Mouse (Mus musculus): ENCODE results near the gene Ttc33.
"Not testable (repeated sequence)": the region's sequence is repeated elsewhere in the genome, so short reads cannot be mapped to it uniquely, and the experiment has no call there.

Gene Ttc33

GRCm38 (mm10) chr15:5184668-5185330, 526 bp upstream of the Ttc33 start:
- peak in 1 of 2 experiments; percentile 19 for DNase-seq (ENCODE audit: low spot score in 2 of 2)

DNA sequence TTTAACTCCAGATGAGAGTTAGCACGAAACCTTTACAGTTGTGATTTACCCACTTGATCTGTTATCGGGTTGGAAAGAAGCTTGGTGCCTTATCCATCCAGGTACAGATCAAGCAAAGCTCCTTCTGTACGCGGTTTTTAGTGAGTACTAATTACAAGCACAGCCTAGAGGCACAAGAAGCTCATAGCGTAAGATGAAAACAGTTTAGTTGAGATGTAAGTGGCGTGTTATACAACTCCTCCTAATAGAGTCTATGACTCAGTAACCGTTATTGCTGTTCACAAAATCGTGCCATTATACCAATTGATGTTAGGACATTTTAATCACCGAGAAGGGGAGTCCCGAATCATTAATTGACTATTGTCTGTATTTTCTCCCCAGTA, 959 bp downstream of the Ttc33 start:
- DNase-seq (ENCODE audit: low spot score in 2 of 2), result no peak

DNA sequence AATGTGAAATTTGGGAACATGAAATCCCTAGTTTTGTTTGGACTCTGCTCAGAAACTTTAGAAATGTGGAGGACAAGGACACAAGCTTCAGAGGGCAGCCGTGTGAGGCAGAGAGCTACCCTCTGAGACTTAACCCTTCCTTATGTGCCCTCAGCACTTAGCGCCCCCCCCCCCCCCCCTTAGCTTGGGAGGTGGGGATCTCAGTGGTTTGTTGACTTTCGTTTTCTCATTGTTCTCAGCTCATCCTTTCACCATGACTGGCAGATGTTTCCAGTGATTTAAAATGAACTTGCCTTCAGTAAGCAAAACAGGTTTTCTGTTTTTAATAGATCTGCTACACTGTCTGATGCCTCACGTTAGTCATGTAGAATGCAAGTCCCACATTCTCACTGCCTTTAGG, 1.8 kb downstream of the Ttc33 start:
- DNase-seq (ENCODE audit: low spot score in 2 of 2), result no peak

- no peak for DNase-seq (ENCODE audit: low spot score in 2 of 2)
Measured at GRCm38 (mm10) chr15:5188029-5188428, 2.7 kb downstream of the Ttc33 start.

GRCm38 (mm10) chr15:5189504-5190093, 4.3 kb downstream of the Ttc33 start:
- DNase-seq (ENCODE audit: low spot score in 2 of 2), result no peak

GRCm38 (mm10) chr15:5193833-5194232, 8.5 kb downstream of the Ttc33 start:
- DNase-seq (ENCODE audit: low spot score in 2 of 2), result no peak

- no peak for DNase-seq (ENCODE audit: low spot score in 2 of 2)
Measured at GRCm38 (mm10) chr15:5194446-5194845, 9.1 kb downstream of the Ttc33 start.

GRCm38 (mm10) chr15:5194931-5195330, 9.6 kb downstream of the Ttc33 start:
- DNase-seq (ENCODE audit: low spot score in 2 of 2), result no peak

- no peak for DNase-seq (ENCODE audit: low spot score in 2 of 2)
Measured at GRCm38 (mm10) chr15:5195987-5196514, 10.7 kb downstream of the Ttc33 start.

GRCm38 (mm10) chr15:5196691-5197090, 11.4 kb downstream of the Ttc33 start:
- no peak for DNase-seq (ENCODE audit: low spot score in 2 of 2)

- no peak for DNase-seq (ENCODE audit: low spot score in 2 of 2)
Measured at GRCm38 (mm10) chr15:5205222-5205621, 19.9 kb downstream of the Ttc33 start.

GRCm38 (mm10) chr15:5209116-5209515, 23.8 kb downstream of the Ttc33 start:
- no peak for DNase-seq (ENCODE audit: low spot score in 2 of 2)

DNA sequence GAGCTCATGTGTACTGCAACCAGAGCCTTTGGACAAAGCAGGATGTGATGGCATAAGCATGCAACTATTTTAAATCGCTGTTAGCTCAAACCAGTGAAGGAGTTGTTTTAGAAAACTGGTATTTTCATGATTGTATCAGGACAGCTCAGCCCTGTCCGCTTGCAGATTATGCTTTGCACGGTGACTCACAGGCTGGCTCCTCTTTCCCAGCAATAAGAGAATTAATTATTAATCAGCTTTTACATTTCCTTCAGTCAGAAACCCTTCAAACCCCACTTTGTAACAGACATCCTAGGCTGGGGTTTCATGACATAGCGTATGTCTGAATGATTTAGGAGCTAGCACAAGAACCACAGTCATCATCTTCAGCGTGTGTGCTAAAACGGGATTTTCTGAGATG, 35.2 kb downstream of the Ttc33 start:
- DNase-seq (ENCODE audit: low spot score in 2 of 2), result no peak

GRCm38 (mm10) chr15:5230746-5231145, 45.4 kb downstream of the Ttc33 start:
- DNase-seq (ENCODE audit: low spot score in 2 of 2), result not testable (repeated sequence)

- no peak for DNase-seq (ENCODE audit: low spot score in 2 of 2)
Measured at GRCm38 (mm10) chr15:5234659-5235058, 49.3 kb downstream of the Ttc33 start.

DNA sequence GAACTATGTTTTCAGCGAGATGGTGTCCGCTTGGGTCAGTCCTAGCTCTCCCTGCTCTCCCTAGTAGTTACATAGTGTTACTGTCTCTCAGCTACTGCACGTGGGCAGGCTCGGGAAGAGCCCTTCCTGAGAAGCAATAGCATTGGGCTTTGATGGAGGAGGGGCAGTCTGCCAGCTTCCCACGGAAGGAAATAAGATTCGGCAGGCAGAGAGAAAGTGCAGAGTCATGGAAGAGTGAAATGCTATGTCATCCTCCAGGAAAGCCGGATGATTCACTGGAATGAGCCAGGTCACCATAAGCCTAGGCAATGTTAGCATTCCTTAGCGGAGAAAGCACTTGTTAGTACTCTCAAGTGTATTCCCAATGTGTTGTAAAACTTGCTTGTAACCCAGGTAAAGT, 50.2 kb downstream of the Ttc33 start:
- peak in 1 of 2 experiments; percentile 49 for DNase-seq (ENCODE audit: low spot score in 2 of 2)

DNA sequence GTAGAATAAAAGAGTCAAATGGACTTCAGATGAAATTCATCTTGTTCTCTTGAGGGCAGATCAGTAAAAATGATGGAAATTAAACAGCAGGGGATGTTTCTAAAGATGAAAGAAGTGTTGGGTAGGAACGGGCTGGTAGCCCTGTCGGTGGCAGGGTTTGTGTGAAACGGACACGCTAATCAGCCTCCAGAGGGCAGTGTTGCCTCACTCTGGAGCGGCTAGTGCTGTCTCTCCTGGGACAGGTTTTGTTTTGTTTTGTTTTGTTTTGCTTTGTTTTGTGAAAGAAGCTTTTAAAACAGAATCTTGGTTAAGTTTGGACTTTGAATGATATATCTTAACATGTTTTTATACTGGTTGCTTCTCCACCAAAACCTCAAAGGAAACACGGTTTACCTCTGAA, 51.2 kb downstream of the Ttc33 start:
- peak in 1 of 2 experiments; percentile 68 for DNase-seq (ENCODE audit: low spot score in 2 of 2)

- no peak for DNase-seq (ENCODE audit: low spot score in 2 of 2)
Measured at GRCm38 (mm10) chr15:5237012-5237660, 51.8 kb downstream of the Ttc33 start.

DNA sequence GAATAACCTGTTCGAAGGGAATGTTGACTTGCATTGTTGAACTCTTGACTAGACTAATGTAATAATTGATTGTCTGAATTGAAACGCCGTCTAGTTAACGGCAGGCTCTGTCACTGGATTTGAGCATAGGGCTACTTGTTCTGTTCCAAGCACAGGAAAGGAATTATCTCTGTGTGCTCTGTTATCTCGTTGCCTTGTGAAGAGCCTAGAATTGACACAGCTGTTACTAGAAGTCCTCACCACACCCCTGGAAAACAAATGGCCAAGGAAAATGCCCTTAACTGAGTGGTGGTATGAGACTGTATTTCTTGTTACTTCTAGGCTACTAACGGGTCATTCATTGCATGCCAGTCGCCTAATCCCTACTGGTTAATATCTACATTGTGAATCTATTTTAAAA, 52.7 kb downstream of the Ttc33 start:
- no peak for DNase-seq (ENCODE audit: low spot score in 2 of 2)

GRCm38 (mm10) chr15:5238553-5238952, 53.2 kb downstream of the Ttc33 start:
- DNase-seq (ENCODE audit: low spot score in 2 of 2), result no peak

GRCm38 (mm10) chr15:5239361-5239760, 54.0 kb downstream of the Ttc33 start:
- no peak for DNase-seq (ENCODE audit: low spot score in 2 of 2)

- DNase-seq (ENCODE audit: low spot score in 2 of 2), result no peak
Measured at GRCm38 (mm10) chr15:5239901-5240300, 54.6 kb downstream of the Ttc33 start.

DNA sequence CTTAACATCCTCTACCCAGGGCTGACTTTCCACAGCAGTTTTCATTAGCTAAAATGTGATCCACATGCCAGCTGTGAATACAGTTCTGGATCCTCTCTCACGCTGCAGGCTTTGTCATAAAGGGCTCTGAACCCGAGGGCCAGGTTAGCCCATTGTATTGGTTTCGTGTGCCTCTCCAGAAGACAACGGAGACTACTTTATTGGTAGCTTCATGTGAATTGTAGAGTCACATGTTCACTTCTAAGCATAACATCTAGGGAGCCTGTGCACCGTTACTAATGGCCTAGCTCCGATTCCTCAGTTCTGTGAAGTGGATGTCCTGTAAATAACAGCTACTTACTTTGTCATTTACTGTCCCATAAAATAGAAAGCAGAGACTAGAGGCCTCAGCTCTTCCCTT, 55.0 kb downstream of the Ttc33 start:
- DNase-seq (ENCODE audit: low spot score in 2 of 2), result no peak

All from left cerebral cortex, adult 9 months (tissue).